Mouse (Mus musculus): Measurements from ENCODE around the gene Snx11. TPM values are rescaled to one million over a fixed set of nuclear protein-coding genes. Genes with fewer than 3 reads are reported as not detected.

Snx11 gene
- total and polyA plus RNA-seq, 3 experiments: 33.7 to 43.1 TPM; not detected in 1

- H3K27me3 ChIP-seq (ENCODE audit: control insufficient read depth in 1 of 2, insufficient read depth in 2 of 2, low read length in 2 of 2): peaks cover 26 to 42% of the 10 kb centered on the region in 2 experiments
- DNase-seq (ENCODE audit: low read depth, low spot score): no peak
- H3K9ac ChIP-seq (ENCODE audit: control insufficient read depth, low read depth, low read length, poor library complexity, severe bottlenecking): no peak overlapping the region
- no peaks in the 10 kb centered on the region for H3K79me2 ChIP-seq (ENCODE audit: control insufficient read depth, insufficient read depth, low read length, poor library complexity)
- H3K36me3 ChIP-seq (ENCODE audit: control insufficient read depth in 1 of 2, insufficient read depth in 2 of 2, low read length in 2 of 2): no peaks in the 10 kb centered on the region
- no peak overlapping the region for H3K27ac ChIP-seq (ENCODE audit: control insufficient read depth, low read depth, low read length)
- no peak for TF ChIP-seq RAD21 (IDR thresholded peaks at IDR 0.05; ENCODE audit: low read depth, low read length)
- no peak for TF ChIP-seq SIN3A (IDR thresholded peaks at IDR 0.05; ENCODE audit: low read length)
- TF ChIP-seq CTCF (IDR thresholded peaks at IDR 0.05 in 2 of 3, conservative IDR thresholded peaks at IDR 0.05 in 1 of 3; ENCODE audit: control insufficient read depth in 1 of 3, insufficient read depth in 1 of 3, low read depth in 2 of 3, low read length in 3 of 3, poor library complexity in 1 of 3, severe bottlenecking in 1 of 3): no peak
- no peak for TF ChIP-seq MAZ (IDR thresholded peaks at IDR 0.05; ENCODE audit: low read depth, low read length)
- TF ChIP-seq USF1 (IDR thresholded peaks at IDR 0.05; ENCODE audit: low read depth, low read length): no peak
- no peak for TF ChIP-seq POLR2AphosphoS2 (IDR thresholded peaks at IDR 0.05; ENCODE audit: low read length)
- no peak overlapping the region for H3K4me3 ChIP-seq (ENCODE audit: control insufficient read depth in 1 of 2, insufficient read depth in 1 of 2, low read depth in 2 of 2, low read length in 2 of 2)
- H3K4me1 ChIP-seq (ENCODE audit: control insufficient read depth in 1 of 2, insufficient read depth in 2 of 2, low read length in 2 of 2): no peaks in the 10 kb centered on the region
- no peaks in the 10 kb centered on the region for H3K9me3 ChIP-seq (replicated peaks; ENCODE audit: insufficient read depth, low read length)
These were observed 51.5 kb downstream of the Snx11 start for GRCm38 (mm10) chr11:96725833-96726232.

GRCm38 (mm10) chr11:96718609-96719008, 58.8 kb downstream of the Snx11 start:
- H3K9me3 ChIP-seq (replicated peaks; ENCODE audit: insufficient read depth, low read length): no peaks in the 10 kb centered on the region
- H3K9ac ChIP-seq (ENCODE audit: control insufficient read depth, low read depth, low read length, poor library complexity, severe bottlenecking): no peak overlapping the region
- H3K79me2 ChIP-seq (ENCODE audit: control insufficient read depth, insufficient read depth, low read length, poor library complexity): no peaks in the 10 kb centered on the region
- no peak overlapping the region for H3K27ac ChIP-seq (ENCODE audit: control insufficient read depth, low read depth, low read length)
- no peak for TF ChIP-seq ZNF384 (IDR thresholded peaks at IDR 0.05; ENCODE audit: low read depth, low read length)
- TF ChIP-seq TAL1 (IDR thresholded peaks at IDR 0.05; ENCODE audit: low read length): no peak
- no peak for TF ChIP-seq JUND (IDR thresholded peaks at IDR 0.05; ENCODE audit: low read depth, low read length)
- TF ChIP-seq MAZ (IDR thresholded peaks at IDR 0.05; ENCODE audit: low read depth, low read length): no peak
- TF ChIP-seq MEF2A (IDR thresholded peaks at IDR 0.05; ENCODE audit: extremely low read depth, insufficient replicate concordance, low read depth, low read length, poor library complexity, severe bottlenecking): no peak
- TF ChIP-seq MAX (IDR thresholded peaks at IDR 0.05; ENCODE audit: low read length): no peak
- no peak for TF ChIP-seq BHLHE40 (IDR thresholded peaks at IDR 0.05; ENCODE audit: borderline replicate concordance, low read depth, low read length)
- TF ChIP-seq ELF1 (IDR thresholded peaks at IDR 0.05; ENCODE audit: low read depth, low read length): no peak
- TF ChIP-seq POLR2AphosphoS2 (IDR thresholded peaks at IDR 0.05; ENCODE audit: low read length): no peak
- TF ChIP-seq TCF12 (IDR thresholded peaks at IDR 0.05; ENCODE audit: low read depth, low read length): no peak
- TF ChIP-seq ZKSCAN1 (IDR thresholded peaks at IDR 0.05; ENCODE audit: low read depth, low read length): no peak
- no peak for TF ChIP-seq E2F4 (IDR thresholded peaks at IDR 0.05; ENCODE audit: borderline replicate concordance, low read depth, low read length)
- no peak for TF ChIP-seq MYB (IDR thresholded peaks at IDR 0.05; ENCODE audit: low read depth, low read length)
- TF ChIP-seq NELFE (IDR thresholded peaks at IDR 0.05; ENCODE audit: low read depth, low read length): no peak
- TF ChIP-seq ETS1 (IDR thresholded peaks at IDR 0.05; ENCODE audit: low read depth, low read length): no peak
- peaks cover 20 to 23% of the 10 kb centered on the region in 2 experiments for H3K27me3 ChIP-seq (ENCODE audit: control insufficient read depth in 1 of 2, insufficient read depth in 2 of 2, low read length in 2 of 2)
- H3K4me3 ChIP-seq (ENCODE audit: control insufficient read depth in 1 of 2, insufficient read depth in 1 of 2, low read depth in 2 of 2, low read length in 2 of 2): no peak overlapping the region
- DNase-seq (ENCODE audit: low read depth, low spot score): no peak
- H3K4me1 ChIP-seq (ENCODE audit: control insufficient read depth in 1 of 2, insufficient read depth in 2 of 2, low read length in 2 of 2): no peaks in the 10 kb centered on the region
- no peaks in the 10 kb centered on the region for H3K36me3 ChIP-seq (ENCODE audit: control insufficient read depth in 1 of 2, insufficient read depth in 2 of 2, low read length in 2 of 2)

Other genes starting within 250 kb of the Snx11 start
- 132 and 135 TPM in 2 replicates for gene Cbx1, start 11.6 kb upstream of the Snx11 start, total RNA-seq (2012; rRNA removed)
- 100 to 1,000 TPM; 152 to 368 TPM for gene Cbx1, start 11.6 kb upstream of the Snx11 start, polyA plus RNA-seq (2012; ENCODE audit: insufficient read depth in 1 of 2, insufficient read length in 2 of 2, low read depth in 1 of 2, low replicate concordance in 2 of 2, missing spikeins in 1 of 2)
- gene Nfe2l1, start 52.4 kb upstream of the Snx11 start, total RNA-seq (2012; rRNA removed): 44.8 and 47.0 TPM in 2 replicates
- gene Nfe2l1, start 52.4 kb upstream of the Snx11 start, polyA plus RNA-seq (2012; ENCODE audit: insufficient read depth in 1 of 2, insufficient read length in 2 of 2, low read depth in 1 of 2, low replicate concordance in 2 of 2, missing spikeins in 1 of 2): 10 to 100 TPM; 37.5 to 66.5 TPM
- 0.95 and 2.1 TPM in 2 replicates for gene Copz2, start 72.3 kb upstream of the Snx11 start, total RNA-seq (2012; rRNA removed)
- 1 to 10 TPM in 1 of 2 experiments, not detected in 1; 6.3 TPM for gene Copz2, start 72.3 kb upstream of the Snx11 start, polyA plus RNA-seq (2012; ENCODE audit: insufficient read depth in 1 of 2, insufficient read length in 2 of 2, low read depth in 1 of 2, low replicate concordance in 2 of 2, missing spikeins in 1 of 2)
- 45.2 and 48.9 TPM in 2 replicates for gene Cdk5rap3, start 138.9 kb upstream of the Snx11 start, total RNA-seq (2012; rRNA removed)
- 10 to 100 TPM in 1 of 2 experiments, not detected in 1; 55.4 TPM for gene Cdk5rap3, start 138.9 kb upstream of the Snx11 start, polyA plus RNA-seq (2012; ENCODE audit: insufficient read depth in 1 of 2, insufficient read length in 2 of 2, low read depth in 1 of 2, low replicate concordance in 2 of 2, missing spikeins in 1 of 2)
- gene Prr15l, start 150.5 kb upstream of the Snx11 start, total RNA-seq (2012; rRNA removed): 0.08 TPM in 1 of 2 replicates, not detected in the other
- gene Prr15l, start 150.5 kb upstream of the Snx11 start, polyA plus RNA-seq (2012; ENCODE audit: insufficient read depth in 1 of 2, insufficient read length in 2 of 2, low read depth in 1 of 2, low replicate concordance in 2 of 2, missing spikeins in 1 of 2): under 1 TPM in 1 of 2 experiments, not detected in 1; 0.19 TPM
- 41.7 and 55.7 TPM in 2 replicates for gene Pnpo, start 166.4 kb upstream of the Snx11 start, total RNA-seq (2012; rRNA removed)
- gene Pnpo, start 166.4 kb upstream of the Snx11 start, polyA plus RNA-seq (2012; ENCODE audit: insufficient read depth in 1 of 2, insufficient read length in 2 of 2, low read depth in 1 of 2, low replicate concordance in 2 of 2, missing spikeins in 1 of 2): 10 to 100 TPM in 1 of 2 experiments, not detected in 1; 38.8 TPM
- gene Sp2, start 205.4 kb upstream of the Snx11 start, total RNA-seq (2012; rRNA removed): 1.4 and 2.2 TPM in 2 replicates
- gene Sp2, start 205.4 kb upstream of the Snx11 start, polyA plus RNA-seq (2012; ENCODE audit: insufficient read depth in 1 of 2, insufficient read length in 2 of 2, low read depth in 1 of 2, low replicate concordance in 2 of 2, missing spikeins in 1 of 2): 10 to 100 TPM in 1 of 2 experiments, not detected in 1; 20.3 TPM
- gene Sp6, start 235.8 kb upstream of the Snx11 start, total RNA-seq (2012; rRNA removed): 0.03 TPM in 1 of 2 replicates, not detected in the other
- under 1 TPM in 1 of 2 experiments, not detected in 1; 0.04 TPM for gene Sp6, start 235.8 kb upstream of the Snx11 start, polyA plus RNA-seq (2012; ENCODE audit: insufficient read depth in 1 of 2, insufficient read length in 2 of 2, low read depth in 1 of 2, low replicate concordance in 2 of 2, missing spikeins in 1 of 2)

All from MEL (cell line).